Mouse (Mus musculus) heart, postnatal 0 days (tissue): ENCODE measurements around the gene Rps24.

Source experiments
- CTCF ChIP-seq: IDR thresholded peaks from 2 replicates; pipeline ENCODE4 v1.5.1; 2016; ENCODE audit warnings: antibody characterized with exemption, control low read depth, low read depth
- EP300 ChIP-seq: IDR thresholded peaks from 2 replicates; pipeline ENCODE4 v1.6.1; 2016; ENCODE audit warnings: antibody characterized with exemption, low read depth

DNA sequence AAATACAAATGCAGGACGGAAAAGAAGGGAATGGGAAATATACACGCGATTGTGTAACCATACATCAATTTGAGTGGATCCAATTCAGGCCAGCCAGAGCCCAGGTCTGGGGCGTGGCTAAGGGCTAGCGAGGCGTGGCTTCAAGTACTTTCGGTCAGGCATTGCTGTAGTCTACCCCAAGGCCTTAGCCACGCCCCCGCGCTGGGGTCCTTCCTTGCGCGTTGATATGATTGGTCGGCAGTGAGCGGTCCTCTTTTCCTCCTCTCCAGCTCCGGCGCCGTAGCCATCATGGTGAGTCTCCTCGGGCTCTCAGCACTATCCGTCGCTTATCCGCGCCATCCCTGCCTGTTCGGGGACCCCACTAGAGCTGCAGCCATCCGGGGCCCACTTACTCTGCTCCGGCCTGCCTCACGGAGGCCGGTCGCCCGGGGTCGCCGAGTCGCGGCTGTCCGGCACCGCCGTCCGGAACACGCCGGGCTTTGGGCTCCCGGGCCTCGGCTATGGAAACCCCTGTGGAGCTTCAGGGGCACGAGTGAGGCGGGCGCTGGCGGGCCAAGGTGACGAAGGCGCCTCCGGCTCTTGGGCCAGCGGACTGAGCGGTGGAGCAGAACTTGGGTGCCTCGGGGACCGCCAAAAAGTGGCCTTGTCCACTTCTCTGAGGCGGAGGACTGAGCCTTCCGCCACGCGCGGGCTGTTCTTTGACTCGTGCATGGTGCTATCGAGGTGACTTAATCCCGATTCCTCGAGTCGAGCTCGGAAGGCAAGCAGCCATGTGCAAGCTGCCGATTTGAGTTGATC, 3.7 kb downstream of the Rps24 start:
- no peak for TF ChIP-seq CTCF
- no peak for TF ChIP-seq EP300
